Mouse (Mus musculus) neural tube, postnatal 0 days (tissue): ENCODE results near the gene Ankrd50. TPM values are rescaled to one million over a fixed set of nuclear protein-coding genes. Genes with fewer than 3 reads are reported as not detected.

Experiments used
- polyA plus RNA-seq: library from polyadenylated mRNA; unstranded; fragments of >200 nt; fragmentation: Nextera tagmentation; extraction: Ambion mirVana; gene quantifications from 2 replicates; pipeline ENCODE4 v1.2.1, GENCODE M21; 2015

Gene Ankrd50
- polyA plus RNA-seq, result 11.7 and 15.1 TPM in 2 replicates

GRCm38 (mm10) chr3:38484191-38485106, at the start of gene Ankrd50:
TSS of gene Ankrd50 (minus strand) at chr3:38484844.

